Mouse (Mus musculus) MEL (cell line): ENCODE results near the gene Bbs9. TPM values are rescaled to one million over a fixed set of nuclear protein-coding genes. Genes with fewer than 3 reads are reported as not detected.

Experiments used
- DNase-seq: peaks from one replicate; pipeline ENCODE4 v3.0.0; 2011; ENCODE audit warnings: low read depth, low spot score
- H3K27ac ChIP-seq: 2 replicates; pipeline ENCODE4 v1.5.1; 2012; ENCODE audit warnings: low read depth, mild to moderate bottlenecking, control low read depth, low read length, moderate library complexity; ENCODE audit not compliant: control insufficient read depth
- H3K27me3 ChIP-seq, 2 experiments: fragments of 150-350 bp in 1 of 2; sonication (generic) in 1 of 2; 2 replicates each; pipeline ENCODE4 v1.6.1; 2012; ENCODE audit warnings: low read length in 2 of 2, mild to moderate bottlenecking in 2 of 2, improper control_type of control experiment in 1 of 2, moderate library complexity in 1 of 2; ENCODE audit not compliant: insufficient read depth in 2 of 2, control insufficient read depth in 1 of 2
- H3K36me3 ChIP-seq, 2 experiments: 2 replicates each; pipeline ENCODE4 v1.6.1; 2012 to 2014; ENCODE audit warnings: low read length in 2 of 2, improper control_type of control experiment in 1 of 2, inconsistent platforms in 1 of 2, mild to moderate bottlenecking in 1 of 2; ENCODE audit not compliant: insufficient read depth in 2 of 2, control insufficient read depth in 1 of 2
- H3K4me1 ChIP-seq, 2 experiments: fragments of 150-350 bp in 1 of 2; sonication (generic) in 1 of 2; 2 replicates each; pipeline ENCODE4 v1.6.1; 2012; ENCODE audit warnings: low read length in 2 of 2, improper control_type of control experiment in 1 of 2, mild to moderate bottlenecking in 1 of 2; ENCODE audit not compliant: insufficient read depth in 2 of 2, control insufficient read depth in 1 of 2
- H3K4me3 ChIP-seq, 2 experiments: fragments of 150-350 bp in 1 of 2; sonication (generic) in 1 of 2; 2 replicates each; pipeline ENCODE4 v1.5.1; 2012; ENCODE audit warnings: low read depth in 2 of 2, low read length in 2 of 2, mild to moderate bottlenecking in 2 of 2, moderate library complexity in 2 of 2, control low read depth in 1 of 2, improper control_type of control experiment in 1 of 2; ENCODE audit not compliant: control insufficient read depth in 1 of 2, insufficient read depth in 1 of 2
- H3K79me2 ChIP-seq: 2 replicates; pipeline ENCODE4 v1.6.1; 2012; ENCODE audit warnings: mild to moderate bottlenecking, low read length, moderate library complexity; ENCODE audit not compliant: control insufficient read depth, poor library complexity, insufficient read depth
- H3K9ac ChIP-seq: 2 replicates; pipeline ENCODE4 v1.6.1; 2012; ENCODE audit warnings: low read depth, mild to moderate bottlenecking, control low read depth, low read length, moderate library complexity; ENCODE audit not compliant: control insufficient read depth, poor library complexity, severe bottlenecking
- H3K9me3 ChIP-seq: fragments of 150-350 bp; sonication (generic); replicated peaks from 2 replicates; pipeline ENCODE4 v1.6.1; 2012; ENCODE audit warnings: mild to moderate bottlenecking, low read length, improper control_type of control experiment, moderate library complexity; ENCODE audit not compliant: insufficient read depth
- ELF1 ChIP-seq: IDR thresholded peaks from 2 replicates; pipeline ENCODE4 v1.6.1; 2014; ENCODE audit warnings: low read depth, mild to moderate bottlenecking, inconsistent platforms, low read length, improper control_type of control experiment, moderate library complexity
- EP300 ChIP-seq, 2 experiments: IDR thresholded peaks; 2 replicates each; pipeline ENCODE4 v1.6.1; 2011; ENCODE audit warnings: improper control_type of control experiment in 2 of 2, low read length in 2 of 2, low read depth in 1 of 2, mild to moderate bottlenecking in 1 of 2
- GABPA ChIP-seq: IDR thresholded peaks from 2 replicates; pipeline ENCODE4 v1.6.1; 2012; ENCODE audit warnings: low read depth, mild to moderate bottlenecking, inconsistent platforms, low read length, improper control_type of control experiment, moderate library complexity
- GATA1 ChIP-seq: IDR thresholded peaks from 2 replicates; pipeline ENCODE4 v1.6.1; 2011; ENCODE audit warnings: low read depth, low read length, improper control_type of control experiment
- HCFC1 ChIP-seq: IDR thresholded peaks from 2 replicates; pipeline ENCODE4 v1.6.1; 2012; ENCODE audit warnings: low read depth, mild to moderate bottlenecking, inconsistent platforms, low read length, improper control_type of control experiment, moderate library complexity
- KAT2A ChIP-seq: conservative IDR thresholded peaks from 2 replicates; pipeline ENCODE4 v1.6.1; 2012; ENCODE audit warnings: low read depth, low read length, improper control_type of control experiment, inconsistent platforms
- MXI1 ChIP-seq: IDR thresholded peaks from 2 replicates; pipeline ENCODE4 v1.6.1; 2011; ENCODE audit warnings: mild to moderate bottlenecking, low read depth, low read length, improper control_type of control experiment
- NRF1 ChIP-seq: IDR thresholded peaks from 2 replicates; pipeline ENCODE4 v1.6.1; 2014; ENCODE audit warnings: low read depth, mild to moderate bottlenecking, inconsistent platforms, low read length, improper control_type of control experiment, moderate library complexity; ENCODE audit not compliant: poor library complexity, insufficient read depth, severe bottlenecking
- POLR2AphosphoS5 ChIP-seq: IDR thresholded peaks from 2 replicates; pipeline ENCODE4 v1.6.1; 2012; ENCODE audit warnings: low read depth, borderline replicate concordance, mild to moderate bottlenecking, inconsistent platforms, low read length, moderate library complexity, mixed read lengths
- RAD21 ChIP-seq: IDR thresholded peaks from 2 replicates; pipeline ENCODE4 v1.6.1; 2011; ENCODE audit warnings: mild to moderate bottlenecking, low read depth, low read length, improper control_type of control experiment
- TAL1 ChIP-seq: IDR thresholded peaks from 2 replicates; pipeline ENCODE4 v1.6.1; 2012; ENCODE audit warnings: mild to moderate bottlenecking, inconsistent platforms, low read length, moderate library complexity, mixed read lengths
- TCF12 ChIP-seq: IDR thresholded peaks from 2 replicates; pipeline ENCODE4 v1.6.1; 2014; ENCODE audit warnings: low read depth, mild to moderate bottlenecking, inconsistent platforms, low read length, improper control_type of control experiment, moderate library complexity
- UBTF ChIP-seq: IDR thresholded peaks from 2 replicates; pipeline ENCODE4 v1.6.1; 2012; ENCODE audit warnings: low read depth, mild to moderate bottlenecking, inconsistent platforms, low read length, improper control_type of control experiment, moderate library complexity, borderline replicate concordance; ENCODE audit not compliant: insufficient read depth
- USF2 ChIP-seq, 2 experiments: IDR thresholded peaks; 2 replicates each; pipeline ENCODE4 v1.6.1; 2011 to 2012; ENCODE audit warnings: improper control_type of control experiment in 2 of 2, low read length in 2 of 2, borderline replicate concordance in 1 of 2, inconsistent platforms in 1 of 2, low read depth in 1 of 2, mild to moderate bottlenecking in 1 of 2; ENCODE audit not compliant: insufficient read depth in 1 of 2
- polyA plus RNA-seq, 2 experiments: library from polyadenylated mRNA; stranded (reverse) in 1 of 2; unstranded in 1 of 2; fragments of >175 nt in 1 of 2; fragments of >200 nt in 1 of 2; gene quantifications; 2 replicates each; pipeline versions ENCODE4 v1.2.1 to v1.2.4; 2012; ENCODE audit warnings: low replicate concordance in 2 of 2, low read depth in 1 of 2; ENCODE audit not compliant: insufficient read length in 2 of 2, insufficient read depth in 1 of 2, missing spikeins in 1 of 2
- total RNA-seq: library from RNA; depleted of rRNA; stranded (reverse); fragments of 300-350 nt; gene quantifications from 2 replicates; pipeline ENCODE4 v1.2.3, GENCODE M21; 2012

The Bbs9 gene
- total and polyA plus RNA-seq, 3 experiments: 18.5 to 19.5 TPM; not detected in 1

DNA sequence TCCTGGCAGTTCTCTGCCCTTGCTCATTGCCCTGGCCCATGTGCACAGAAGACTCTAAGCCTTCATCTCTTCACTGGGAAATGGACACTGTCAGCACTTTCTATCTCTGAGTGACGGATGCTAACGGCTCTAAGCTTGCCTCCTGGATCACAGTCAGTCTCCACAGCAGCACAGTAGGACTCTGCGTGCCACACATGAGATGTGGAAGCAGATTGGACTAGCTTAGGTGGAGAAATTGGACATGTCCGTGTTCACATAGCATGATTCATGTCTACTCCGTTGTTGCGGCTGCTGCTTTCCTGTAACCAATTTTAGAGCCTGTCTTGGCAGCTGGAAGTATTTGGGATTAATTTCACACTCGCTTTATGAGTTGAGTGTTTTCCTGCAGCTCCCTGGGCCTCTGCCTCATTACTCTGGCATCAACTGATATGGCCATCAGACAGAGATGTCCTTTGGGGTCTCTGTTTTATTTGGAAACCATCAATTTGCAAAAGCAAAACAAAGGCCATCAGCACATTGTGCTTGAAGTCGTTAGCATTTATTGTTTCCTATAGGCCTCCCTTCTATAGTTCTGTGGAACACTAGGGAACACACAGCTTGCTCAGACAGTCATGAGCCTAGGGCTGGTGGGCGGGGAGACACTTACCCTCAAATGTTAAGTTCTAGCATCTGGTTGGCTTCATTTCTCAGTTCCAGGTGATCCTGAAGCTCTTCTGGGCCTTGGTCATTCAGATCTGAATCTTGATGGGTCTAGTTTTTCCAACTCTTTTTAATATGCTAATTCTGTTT lies 314.1 kb downstream of the Bbs9 start:
- H3K36me3 ChIP-seq: peaks cover 0 to 10% of the 10 kb centered on the region in 2 experiments; a peak in 2 of 4 replicates
- no peaks in the 10 kb centered on the region for H3K9me3 ChIP-seq
- no peak overlapping the region for H3K9ac ChIP-seq
- no peak for DNase-seq
- no peak overlapping the region for H3K4me3 ChIP-seq
- H3K4me1 ChIP-seq: peaks cover 8 to 13% of the 10 kb centered on the region in 2 experiments; a peak in 3 of 4 replicates
- TF ChIP-seq MXI1: 0 out of 2 replicates have a peak, but pooled peaks have one; percentile 22
- TF ChIP-seq EP300 (IDR thresholded peaks at IDR 0.05; ENCODE audit: low read depth in 1 of 2, low read length in 2 of 2): no peak
- no peaks in the 10 kb centered on the region for H3K27me3 ChIP-seq
- no peak overlapping the region for H3K27ac ChIP-seq
- no peaks in the 10 kb centered on the region for H3K79me2 ChIP-seq

DNA sequence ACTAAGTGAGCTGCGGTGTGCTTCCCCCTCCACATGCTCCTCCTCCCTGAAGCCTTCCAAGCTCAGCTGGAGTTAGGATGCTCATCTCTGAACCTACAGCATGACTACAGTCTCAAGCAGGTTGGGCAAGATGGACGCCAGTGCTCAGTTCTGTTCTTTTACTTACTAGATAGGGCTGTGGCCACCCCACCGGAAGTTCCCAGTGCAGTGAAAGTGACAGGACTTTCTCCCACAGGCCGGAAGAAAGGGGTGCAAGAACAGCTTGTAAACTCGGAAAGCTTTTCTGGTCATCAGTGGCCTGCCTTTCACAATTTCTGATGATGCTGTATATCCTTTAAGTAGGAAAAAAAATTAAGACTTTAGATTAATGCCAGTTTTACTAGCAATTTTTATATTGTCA lies 315.7 kb downstream of the Bbs9 start:
- Histone ChIP-seq H3K9me3 (no peaks in the 10 kb centered on the region), H3K4me1 (peaks cover 8 to 13% of the 10 kb centered on the region in 2 experiments; a peak in 3 of 4 replicates), H3K9ac (no peak overlapping the region), H3K79me2 (no peaks in the 10 kb centered on the region), H3K27ac (no peak overlapping the region), H3K27me3 (no peaks in the 10 kb centered on the region), H3K4me3 (no peak overlapping the region), H3K36me3 (peaks cover 0 to 10% of the 10 kb centered on the region in 2 experiments; a peak in 2 of 4 replicates)
- DNase-seq: no peak
- TF ChIP-seq USF2 (IDR thresholded peaks at IDR 0.05; ENCODE audit: borderline replicate concordance in 1 of 2, insufficient read depth in 1 of 2, low read depth in 1 of 2, low read length in 2 of 2) (no peak), HCFC1 (no peak), NRF1 (no peak), KAT2A (no peak), TAL1 (no peak), TCF12 (no peak), ELF1 (no peak), GABPA (no peak)

DNA sequence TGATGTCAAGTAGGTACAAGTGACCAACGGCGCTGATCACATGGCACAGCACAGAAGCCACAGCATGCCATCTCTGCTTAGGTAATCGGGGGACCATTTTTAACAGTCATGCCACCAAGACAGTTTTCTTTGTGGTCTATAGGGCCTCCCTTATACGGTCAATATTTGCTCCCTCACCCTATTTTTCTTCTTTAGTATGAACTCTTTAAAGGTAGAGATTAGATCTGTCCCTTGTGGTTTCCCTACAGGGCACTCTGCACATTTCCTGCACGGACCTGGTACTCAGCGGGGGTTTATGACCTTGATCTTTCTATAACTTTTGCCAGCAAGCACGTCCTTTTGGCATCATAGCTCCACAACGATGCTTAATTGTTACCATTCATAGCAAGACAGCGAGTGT lies 316.2 kb downstream of the Bbs9 start:
- no peak overlapping the region for H3K9ac ChIP-seq
- H3K9me3 ChIP-seq: no peaks in the 10 kb centered on the region
- H3K4me3 ChIP-seq: no peak overlapping the region
- peaks cover 8 to 13% of the 10 kb centered on the region in 2 experiments; a peak in 3 of 4 replicates for H3K4me1 ChIP-seq
- H3K27me3 ChIP-seq: no peaks in the 10 kb centered on the region
- no peaks in the 10 kb centered on the region for H3K79me2 ChIP-seq
- H3K36me3 ChIP-seq: peaks cover 0 to 10% of the 10 kb centered on the region in 2 experiments; a peak in 2 of 4 replicates
- no peak for DNase-seq
- H3K27ac ChIP-seq: no peak overlapping the region
- TF ChIP-seq RAD21 (no peak), EP300 (IDR thresholded peaks at IDR 0.05; ENCODE audit: low read depth in 1 of 2, low read length in 2 of 2) (0 out of 4 replicates have a peak, but pooled peaks of 1 of the 2 experiments have one; percentile 20), TCF12 (no peak; the same call in 1 of the 2 replicates), NRF1 (no peak), GATA1 (0 out of 2 replicates have a peak, but pooled peaks have one; percentile 18), POLR2AphosphoS5 (no peak), GABPA (no peak), UBTF (no peak), MXI1 (no peak), TAL1 (no peak)
- TF ChIP-seq, all 39 proteins: peak for 2
